Mouse (Mus musculus): ENCODE results near the gene Bcl9l. TPM values are rescaled to one million over a fixed set of nuclear protein-coding genes. Genes with fewer than 3 reads are reported as not detected.

Bcl9l gene
- polyA plus RNA-seq, 1 experiment from 2014 or later: 16.9 TPM

DNA sequence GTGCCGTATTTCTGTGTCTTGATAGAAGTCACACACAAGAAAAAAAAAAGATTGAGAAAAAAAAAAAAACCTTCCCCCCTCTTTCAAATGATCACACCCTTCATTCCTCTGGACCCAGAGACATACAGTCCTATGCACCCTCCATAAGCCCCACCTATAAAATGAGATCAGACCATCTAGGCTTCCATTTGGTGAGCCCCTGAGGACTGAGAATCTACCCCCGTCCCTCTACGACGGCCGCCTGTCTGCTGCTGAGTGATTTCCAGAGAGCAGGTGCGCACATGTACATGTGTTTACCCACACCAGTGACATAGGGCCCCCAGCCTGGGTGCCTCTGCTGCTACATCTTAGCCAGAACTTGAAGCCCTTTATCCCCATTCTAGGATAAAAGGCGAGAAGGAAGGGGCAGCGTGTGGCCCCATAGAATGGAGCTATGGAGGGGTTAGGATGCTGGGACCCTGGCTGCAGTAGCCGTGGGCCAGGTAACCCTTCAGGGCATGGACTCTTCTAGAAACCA lies 27.8 kb downstream of the Bcl9l start:
- H3K27me3 ChIP-seq (replicated peaks; ENCODE audit: control insufficient read depth, insufficient read depth, low read length): no peaks in the 10 kb centered on the region
- WGBS: 28% methylated on average over 9 of the region's 9 CpGs
- no peaks in the 10 kb centered on the region for H3K9me3 ChIP-seq (ENCODE audit: control insufficient read depth, low read length)
- peak; percentile 20; the same call in 1 of the 2 replicates for ATAC-seq (ENCODE audit: low read depth)
- peak; percentile 75 for DNase-seq (ENCODE audit: low spot score)
- peak overlapping the region; percentile 87 for H3K27ac ChIP-seq (replicated peaks; ENCODE audit: low read depth, low read length)
- peaks cover 41% of the 10 kb centered on the region for H3K4me1 ChIP-seq (ENCODE audit: control insufficient read depth, insufficient read depth, low read length)
- H3K9ac ChIP-seq (ENCODE audit: low read depth, low read length): peak overlapping the region; percentile 52
- H3K4me2 ChIP-seq (ENCODE audit: low read depth, low read length): peak overlapping the region; percentile 54
- H3K36me3 ChIP-seq (ENCODE audit: control insufficient read depth, insufficient read depth, low read length): peaks cover 41% of the 10 kb centered on the region
- peak overlapping the region; percentile 25; the same call in 1 of the 2 replicates for H3K4me3 ChIP-seq (ENCODE audit: low read depth, low read length)

- H3K9ac ChIP-seq (ENCODE audit: low read depth, low read length): no peak overlapping the region
- DNase-seq (ENCODE audit: low spot score): no peak
Measured at GRCm38 (mm10) chr9:44510872-44511601, 28.4 kb downstream of the Bcl9l start.

GRCm38 (mm10) chr9:44511935-44512716 lies 29.5 kb downstream of the Bcl9l start:
- Histone ChIP-seq H3K4me3 (ENCODE audit: low read depth, low read length) (no peak overlapping the region), H3K27me3 (replicated peaks; ENCODE audit: control insufficient read depth, insufficient read depth, low read length) (no peaks in the 10 kb centered on the region), H3K4me1 (ENCODE audit: control insufficient read depth, insufficient read depth, low read length) (peaks cover 41% of the 10 kb centered on the region), H3K36me3 (ENCODE audit: control insufficient read depth, insufficient read depth, low read length) (peaks cover 23% of the 10 kb centered on the region), H3K4me2 (ENCODE audit: low read depth, low read length) (no peak overlapping the region), H3K9ac (ENCODE audit: low read depth, low read length) (no peak overlapping the region), H3K27ac (replicated peaks; ENCODE audit: low read depth, low read length) (peak overlapping the region; percentile 77), H3K9me3 (ENCODE audit: control insufficient read depth, low read length) (no peaks in the 10 kb centered on the region)
- DNase-seq (ENCODE audit: low spot score): peak; percentile 51
- ATAC-seq (ENCODE audit: low read depth): no peak
- 61% methylated on average over 9 of the region's 9 CpGs for WGBS

More at GRCm38 (mm10) chr9:44510872-44511601, 28.4 kb downstream of the Bcl9l start:
- Histone ChIP-seq H3K27me3 (replicated peaks; ENCODE audit: control insufficient read depth, insufficient read depth, low read length) (no peaks in the 10 kb centered on the region), H3K4me1 (ENCODE audit: control insufficient read depth, insufficient read depth, low read length) (peaks cover 41% of the 10 kb centered on the region), H3K4me3 (ENCODE audit: low read depth, low read length) (no peak overlapping the region), H3K27ac (replicated peaks; ENCODE audit: low read depth, low read length) (peak overlapping the region; percentile 87), H3K36me3 (ENCODE audit: control insufficient read depth, insufficient read depth, low read length) (peaks cover 34% of the 10 kb centered on the region), H3K4me2 (ENCODE audit: low read depth, low read length) (no peak overlapping the region), H3K9me3 (ENCODE audit: control insufficient read depth, low read length) (no peaks in the 10 kb centered on the region)
- no peak for ATAC-seq (ENCODE audit: low read depth)
- WGBS: 51% methylated on average over 4 of the region's 5 CpGs

DNA sequence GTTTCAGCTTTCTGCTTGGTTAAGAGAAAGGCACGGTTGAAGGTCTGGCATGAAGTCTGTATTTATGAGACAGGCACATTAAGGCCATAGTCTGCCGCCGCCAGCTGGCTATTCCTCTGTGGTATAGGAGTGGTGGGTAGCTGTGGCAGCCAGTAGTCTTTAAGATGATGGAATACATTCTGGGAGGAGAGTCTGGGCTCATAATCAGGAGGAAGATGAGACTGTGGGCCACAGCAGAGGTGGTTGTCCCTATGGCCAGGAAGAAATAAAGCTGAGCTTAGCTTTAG lies 30.0 kb downstream of the Bcl9l start:
- no peak overlapping the region for H3K4me2 ChIP-seq (ENCODE audit: low read depth, low read length)
- H3K4me3 ChIP-seq (ENCODE audit: low read depth, low read length): no peak overlapping the region
- ATAC-seq (ENCODE audit: low read depth) (no peak), DNase-seq (ENCODE audit: low spot score) (no peak)
- WGBS: 54% methylated on average over 3 of the region's 3 CpGs
- peaks cover 41% of the 10 kb centered on the region for H3K4me1 ChIP-seq (ENCODE audit: control insufficient read depth, insufficient read depth, low read length)
- H3K36me3 ChIP-seq (ENCODE audit: control insufficient read depth, insufficient read depth, low read length): peaks cover 18% of the 10 kb centered on the region
- peak overlapping the region; percentile 77; the same call in 1 of the 2 replicates for H3K27ac ChIP-seq (replicated peaks; ENCODE audit: low read depth, low read length)
- no peak overlapping the region for H3K9ac ChIP-seq (ENCODE audit: low read depth, low read length)
- no peaks in the 10 kb centered on the region for H3K9me3 ChIP-seq (ENCODE audit: control insufficient read depth, low read length)
- no peaks in the 10 kb centered on the region for H3K27me3 ChIP-seq (replicated peaks; ENCODE audit: control insufficient read depth, insufficient read depth, low read length)

DNA sequence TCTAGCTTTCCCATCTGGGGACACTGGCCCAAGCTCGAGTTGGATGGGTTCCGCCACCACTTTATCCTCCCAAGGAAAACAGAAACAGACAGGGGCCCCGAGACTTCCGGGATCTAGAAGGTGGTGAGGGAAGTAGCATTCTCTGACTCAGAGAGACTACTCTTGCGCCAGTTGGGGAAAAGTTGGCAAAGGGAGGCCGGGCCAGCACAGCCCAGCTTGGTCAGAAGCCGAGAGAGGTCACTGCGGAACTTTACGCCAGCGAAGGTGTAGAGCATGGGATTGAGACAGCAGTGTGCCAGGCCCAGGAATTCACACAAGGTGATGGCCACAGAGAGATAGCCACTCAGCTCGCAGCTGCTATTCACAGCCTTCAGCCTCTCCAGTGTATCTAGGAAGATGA lies 30.5 kb downstream of the Bcl9l start:
- Histone ChIP-seq H3K27ac (replicated peaks; ENCODE audit: low read depth, low read length) (peak overlapping the region; percentile 77; the same call in 1 of the 2 replicates), H3K4me1 (ENCODE audit: control insufficient read depth, insufficient read depth, low read length) (peaks cover 41% of the 10 kb centered on the region), H3K9ac (ENCODE audit: low read depth, low read length) (no peak overlapping the region), H3K36me3 (ENCODE audit: control insufficient read depth, insufficient read depth, low read length) (peaks cover 13% of the 10 kb centered on the region), H3K4me3 (ENCODE audit: low read depth, low read length) (no peak overlapping the region), H3K9me3 (ENCODE audit: control insufficient read depth, low read length) (no peaks in the 10 kb centered on the region), H3K27me3 (replicated peaks; ENCODE audit: control insufficient read depth, insufficient read depth, low read length) (no peaks in the 10 kb centered on the region), H3K4me2 (ENCODE audit: low read depth, low read length) (no peak overlapping the region)
- no peak for DNase-seq (ENCODE audit: low spot score)
- 86% methylated on average over 11 of the region's 11 CpGs for WGBS
- ATAC-seq (ENCODE audit: low read depth): no peak

DNA sequence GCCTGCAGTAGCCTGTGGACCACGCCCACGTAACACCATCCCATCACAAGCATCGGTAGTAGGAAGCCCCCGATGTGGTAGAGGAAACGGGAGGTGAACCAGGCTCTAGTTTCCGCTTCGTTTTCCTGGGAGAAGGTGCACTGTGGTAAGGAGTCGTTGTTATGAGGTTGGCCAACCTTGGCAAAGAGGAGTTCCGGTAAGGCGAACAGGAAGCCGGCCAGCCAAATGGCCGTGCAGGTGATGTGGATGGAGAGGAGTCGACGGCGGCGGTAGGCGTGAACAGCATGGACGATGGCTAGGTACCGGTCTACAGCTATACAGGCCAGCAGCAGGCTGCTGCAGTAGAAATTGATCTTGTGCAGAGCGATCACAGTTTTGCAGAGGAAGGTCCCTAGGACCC lies 31.0 kb downstream of the Bcl9l start:
- H3K27ac ChIP-seq (replicated peaks; ENCODE audit: low read depth, low read length): no peak overlapping the region
- H3K9me3 ChIP-seq (ENCODE audit: control insufficient read depth, low read length): no peaks in the 10 kb centered on the region
- H3K4me2 ChIP-seq (ENCODE audit: low read depth, low read length): no peak overlapping the region
- H3K9ac ChIP-seq (ENCODE audit: low read depth, low read length): no peak overlapping the region
- H3K4me1 ChIP-seq (ENCODE audit: control insufficient read depth, insufficient read depth, low read length): peaks cover 41% of the 10 kb centered on the region
- 75% methylated on average over 20 of the region's 20 CpGs for WGBS
- H3K27me3 ChIP-seq (replicated peaks; ENCODE audit: control insufficient read depth, insufficient read depth, low read length): no peaks in the 10 kb centered on the region
- DNase-seq (ENCODE audit: low spot score) (no peak), ATAC-seq (ENCODE audit: low read depth) (no peak)
- H3K36me3 ChIP-seq (ENCODE audit: control insufficient read depth, insufficient read depth, low read length): peaks cover 9% of the 10 kb centered on the region
- H3K4me3 ChIP-seq (ENCODE audit: low read depth, low read length): no peak overlapping the region

DNA sequence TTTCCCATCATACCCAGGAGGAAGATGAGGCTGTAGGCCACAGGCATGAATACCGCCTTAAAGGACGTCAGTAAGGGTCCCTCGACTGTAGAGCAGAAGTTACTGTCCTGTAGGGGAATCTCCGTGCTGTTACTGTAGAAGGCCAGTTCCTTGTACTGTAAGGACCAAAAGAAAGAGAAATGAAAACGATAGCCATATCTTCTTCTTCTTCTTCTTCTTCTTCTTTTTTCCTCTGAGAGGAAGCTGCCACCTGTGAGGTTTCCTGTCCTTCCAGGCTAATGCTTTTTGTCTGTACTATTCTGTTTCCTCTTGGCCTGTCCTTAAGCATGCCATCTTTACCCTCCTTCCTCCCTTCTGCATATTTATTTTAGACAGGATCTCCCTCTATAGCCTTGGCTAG lies 31.5 kb downstream of the Bcl9l start:
- peaks cover 36% of the 10 kb centered on the region for H3K4me1 ChIP-seq (ENCODE audit: control insufficient read depth, insufficient read depth, low read length)
- H3K27ac ChIP-seq (replicated peaks; ENCODE audit: low read depth, low read length): no peak overlapping the region
- no peak overlapping the region for H3K4me2 ChIP-seq (ENCODE audit: low read depth, low read length)
- DNase-seq (ENCODE audit: low spot score) (no peak), ATAC-seq (ENCODE audit: low read depth) (no peak)
- no peak overlapping the region for H3K4me3 ChIP-seq (ENCODE audit: low read depth, low read length)
- no peaks in the 10 kb centered on the region for H3K27me3 ChIP-seq (replicated peaks; ENCODE audit: control insufficient read depth, insufficient read depth, low read length)
- no peak overlapping the region for H3K9ac ChIP-seq (ENCODE audit: low read depth, low read length)
- peaks cover 3% of the 10 kb centered on the region for H3K36me3 ChIP-seq (ENCODE audit: control insufficient read depth, insufficient read depth, low read length)
- H3K9me3 ChIP-seq (ENCODE audit: control insufficient read depth, low read length): no peaks in the 10 kb centered on the region
- WGBS: 91% methylated on average over 5 of the region's 5 CpGs

DNA sequence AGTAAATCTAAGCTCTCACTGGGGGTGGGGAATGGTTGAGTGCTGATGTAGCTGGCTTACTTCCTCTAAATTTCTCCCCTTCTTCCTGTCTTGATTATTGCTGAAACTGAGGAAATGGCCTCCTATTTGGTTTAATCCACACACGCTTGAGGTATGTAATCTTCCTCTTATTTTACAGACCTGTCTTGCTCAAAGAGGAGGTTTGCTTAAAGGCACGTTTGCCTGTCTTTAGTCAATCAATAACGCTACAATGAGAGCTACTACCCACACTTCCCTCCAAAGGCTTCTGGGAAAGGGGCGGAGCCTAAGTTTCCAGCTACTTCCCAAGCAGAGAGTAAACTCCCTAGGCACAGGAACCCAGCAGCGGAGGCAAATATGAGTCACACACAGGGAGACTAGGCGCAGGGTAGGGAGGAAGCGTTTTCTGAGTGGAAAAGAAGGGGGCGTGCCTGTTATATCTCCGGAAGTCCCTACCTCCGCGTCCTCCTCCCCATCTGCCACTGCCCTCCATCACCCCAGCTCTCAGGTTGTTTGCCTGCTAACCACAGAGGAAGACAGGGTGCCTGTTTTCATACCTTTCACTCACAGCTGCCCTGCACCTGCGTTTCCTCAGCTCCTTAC lies 32.6 kb downstream of the Bcl9l start:
- H3K27ac ChIP-seq (replicated peaks; ENCODE audit: low read depth, low read length): no peak overlapping the region
- H3K4me2 ChIP-seq (ENCODE audit: low read depth, low read length): no peak overlapping the region
- no peak overlapping the region for H3K4me3 ChIP-seq (ENCODE audit: low read depth, low read length)
- no peaks in the 10 kb centered on the region for H3K9me3 ChIP-seq (ENCODE audit: control insufficient read depth, low read length)
- peaks cover 29% of the 10 kb centered on the region for H3K4me1 ChIP-seq (ENCODE audit: control insufficient read depth, insufficient read depth, low read length)
- H3K9ac ChIP-seq (ENCODE audit: low read depth, low read length): no peak overlapping the region
- WGBS: 65% methylated on average over 12 of the region's 12 CpGs
- no peaks in the 10 kb centered on the region for H3K27me3 ChIP-seq (replicated peaks; ENCODE audit: control insufficient read depth, insufficient read depth, low read length)
- no peaks in the 10 kb centered on the region for H3K36me3 ChIP-seq (ENCODE audit: control insufficient read depth, insufficient read depth, low read length)
- DNase-seq (ENCODE audit: low spot score) (peak; percentile 45), ATAC-seq (ENCODE audit: low read depth) (no peak)
